In the genomic region with DNA sequence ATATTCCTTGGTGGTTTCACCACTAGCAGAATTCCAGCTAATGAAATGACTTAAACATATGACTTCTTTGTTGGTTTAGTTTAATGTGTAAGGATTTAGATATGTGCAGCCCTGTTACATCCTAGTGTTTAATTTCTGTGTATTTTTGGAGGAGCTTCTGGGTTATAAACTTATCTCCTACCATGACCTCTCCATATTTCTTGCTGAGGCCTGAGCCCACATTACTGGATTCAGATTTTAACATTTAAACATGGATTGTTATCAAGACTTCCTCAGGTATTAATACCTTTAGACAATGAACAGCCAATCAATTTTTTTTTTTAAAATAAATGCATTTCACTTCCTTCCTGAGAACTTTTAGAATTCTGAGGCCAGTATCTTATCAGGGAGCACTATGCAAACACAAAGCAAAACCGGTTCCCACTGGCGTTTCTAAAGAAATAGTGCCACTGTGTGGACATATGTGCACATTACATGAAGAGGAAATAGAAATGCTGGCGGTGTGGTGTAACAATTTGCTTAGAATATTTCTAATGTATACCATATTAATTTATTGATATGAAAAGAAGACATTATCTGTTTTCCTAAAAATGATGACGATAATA, we compare ENCODE assay signal across 7 mouse cellular contexts.
DNase-seq lines count a peak whose midpoint lies in the region; ATAC-seq lines count a peak whose summit lies in the region.

No protein-coding gene starts in this region.

- no peak overlapping the region for H3K27ac ChIP-seq in intestine, embryonic 15.5 days

- no peaks in the 10 kb centered on the region for H3K9me3 ChIP-seq in intestine, embryonic 15.5 days

- H3K4me3 ChIP-seq in intestine, embryonic 15.5 days (replicated peaks) = no peak overlapping the region

- H3K27me3 ChIP-seq in intestine, embryonic 15.5 days (replicated peaks) = no peaks in the 10 kb centered on the region

- no peak overlapping the region for H3K9ac ChIP-seq in intestine, embryonic 15.5 days

- WGBS in intestine, embryonic 15.5 days = 2% methylated on average over 4 of the region's 4 CpGs

- H3K4me1 ChIP-seq in intestine, embryonic 15.5 days (replicated peaks) = no peaks in the 10 kb centered on the region

- no peaks in the 10 kb centered on the region for H3K36me3 ChIP-seq in intestine, embryonic 15.5 days

- H3K4me2 ChIP-seq in intestine, embryonic 15.5 days (replicated peaks) = no peak overlapping the region

- peak; percentile 80 for ATAC-seq in intestine, embryonic 15.5 days
- peak; percentile 98 for ATAC-seq in megakaryocyte progenitor cell, adult 5-6 weeks (replicated peaks; ENCODE audit: poor library complexity)

- DNase-seq in ovary, postnatal 14 days (ENCODE audit: low spot score) = peak; percentile 4
- no peak for DNase-seq in ovary, postnatal 36 days (ENCODE audit: low spot score)
- peak; percentile 3 for DNase-seq in adrenal gland, postnatal 25 days
- peak; percentile 74 for DNase-seq in embryo, embryonic 11 days
- no peak for DNase-seq in frontal cortex, postnatal 25 days (ENCODE audit: low spot score in 2 of 2)

Comparison
In these comparisons a context has a peak if more than half of its experiments do, and no peak if none do; other contexts are left out.
1. DNase-seq: peak in ovary, postnatal 14 days (single experiment), adrenal gland, postnatal 25 days (single experiment) and embryo, embryonic 11 days (single experiment); none in ovary, postnatal 36 days (single experiment) and frontal cortex, postnatal 25 days (0 of 2).